Mouse (Mus musculus) MEL (cell line): ENCODE data around the gene Gstp2. TPM values are rescaled to one million over a fixed set of nuclear protein-coding genes. Genes with fewer than 3 reads are reported as not detected.

Source experiments
- polyA plus RNA-seq, 2 experiments: library from polyadenylated mRNA; stranded (reverse) in 1 of 2; unstranded in 1 of 2; fragments of >175 nt in 1 of 2; fragments of >200 nt in 1 of 2; gene quantifications; 2 replicates each; pipeline versions ENCODE4 v1.2.1 to v1.2.4; 2012; ENCODE audit warnings: low replicate concordance in 2 of 2, low read depth in 1 of 2; ENCODE audit not compliant: insufficient read length in 2 of 2, insufficient read depth in 1 of 2, missing spikeins in 1 of 2
- total RNA-seq: library from RNA; depleted of rRNA; stranded (reverse); fragments of 300-350 nt; gene quantifications from 2 replicates; pipeline ENCODE4 v1.2.3, GENCODE M21; 2012; rRNA removed

The Gstp2 gene
- total and polyA plus RNA-seq, 3 experiments = 0.65 to 7.4 TPM; not detected in 1

Other genes starting within 250 kb of the Gstp2 start
Only the 30 nearest of the 33 such genes appear.
- gene Tcirg1, start 138.9 kb downstream of the Gstp2 start, total RNA-seq = 17.0 and 21.4 TPM in 2 replicates
- gene Tcirg1, start 138.9 kb downstream of the Gstp2 start, polyA plus RNA-seq = 10 to 100 TPM in 1 of 2 experiments, not detected in 1; 32.6 TPM
- 204 and 205 TPM in 2 replicates for gene Ndufs8, start 133.2 kb downstream of the Gstp2 start, total RNA-seq
- gene Ndufs8, start 133.2 kb downstream of the Gstp2 start, polyA plus RNA-seq = 100 to 1,000 TPM in 1 of 2 experiments, not detected in 1; 243 TPM
- 0.07 and 0.08 TPM in 2 replicates for gene Aldh3b1, start 116.2 kb downstream of the Gstp2 start, total RNA-seq
- under 1 TPM in 1 of 2 experiments, not detected in 1; 0.10 TPM for gene Aldh3b1, start 116.2 kb downstream of the Gstp2 start, polyA plus RNA-seq
- 4.3 and 4.7 TPM in 2 replicates for gene Unc93b1, start 110.8 kb downstream of the Gstp2 start, total RNA-seq
- 1 to 10 TPM in 1 of 2 experiments, not detected in 1; 8.2 TPM for gene Unc93b1, start 110.8 kb downstream of the Gstp2 start, polyA plus RNA-seq
- gene Aldh3b3, start 87.4 kb downstream of the Gstp2 start, total RNA-seq = not detected in 2 replicates
- gene Aldh3b3, start 87.4 kb downstream of the Gstp2 start, polyA plus RNA-seq = not detected
- gene Aldh3b2, start 73.7 kb downstream of the Gstp2 start, total RNA-seq = not detected in 2 replicates
- gene Aldh3b2, start 73.7 kb downstream of the Gstp2 start, polyA plus RNA-seq = not detected
- gene Acy3, start 59.5 kb downstream of the Gstp2 start, total RNA-seq = 3.3 and 5.9 TPM in 2 replicates
- gene Acy3, start 59.5 kb downstream of the Gstp2 start, polyA plus RNA-seq = 10 to 100 TPM in 1 of 2 experiments, not detected in 1; 12.1 TPM
- gene Tbx10, start 53.3 kb downstream of the Gstp2 start, total RNA-seq = not detected in 2 replicates
- not detected for gene Tbx10, start 53.3 kb downstream of the Gstp2 start, polyA plus RNA-seq
- 64.8 and 71.5 TPM in 2 replicates for gene Nudt8, start 45.4 kb downstream of the Gstp2 start, total RNA-seq
- 10 to 100 TPM in 1 of 2 experiments, not detected in 1; 58.1 TPM for gene Nudt8, start 45.4 kb downstream of the Gstp2 start, polyA plus RNA-seq
- gene Gm49405, start 45.4 kb downstream of the Gstp2 start, total RNA-seq = 1.8 and 3.6 TPM in 2 replicates
- gene Gm49405, start 45.4 kb downstream of the Gstp2 start, polyA plus RNA-seq = 1 to 10 TPM in 1 of 2 experiments, not detected in 1; 5.7 TPM
- 6.8 and 9.9 TPM in 2 replicates for gene Doc2g, start 42.7 kb downstream of the Gstp2 start, total RNA-seq
- 10 to 100 TPM in 1 of 2 experiments, not detected in 1; 16.0 TPM for gene Doc2g, start 42.7 kb downstream of the Gstp2 start, polyA plus RNA-seq
- 235 and 267 TPM in 2 replicates for gene Ndufv1, start 33.2 kb downstream of the Gstp2 start, total RNA-seq
- gene Ndufv1, start 33.2 kb downstream of the Gstp2 start, polyA plus RNA-seq = 100 to 1,000 TPM in 1 of 2 experiments, not detected in 1; 218 TPM
- 251 and 270 TPM in 2 replicates for gene Gstp1, start 8.0 kb downstream of the Gstp2 start, total RNA-seq
- gene Gstp1, start 8.0 kb downstream of the Gstp2 start, polyA plus RNA-seq = 100 to 1,000 TPM in 1 of 2 experiments, not detected in 1; 369 TPM
- gene Gstp3, start 13.5 kb upstream of the Gstp2 start, total RNA-seq = not detected in 2 replicates
- gene Gstp3, start 13.5 kb upstream of the Gstp2 start, polyA plus RNA-seq = under 1 TPM in 1 of 2 experiments, not detected in 1; 0.84 TPM
- gene Cabp2, start 35.6 kb upstream of the Gstp2 start, total RNA-seq = not detected in 2 replicates
- gene Cabp2, start 35.6 kb upstream of the Gstp2 start, polyA plus RNA-seq = under 1 TPM in 1 of 2 experiments, not detected in 1; 0.14 TPM
- gene Cdk2ap2, start 51.2 kb upstream of the Gstp2 start, total RNA-seq = 53.4 and 53.5 TPM in 2 replicates
- 10 to 100 TPM in 1 of 2 experiments, not detected in 1; 97.6 TPM for gene Cdk2ap2, start 51.2 kb upstream of the Gstp2 start, polyA plus RNA-seq
- gene Pitpnm1, start 54.0 kb upstream of the Gstp2 start, total RNA-seq = 18.4 and 25.3 TPM in 2 replicates
- 10 to 100 TPM in 1 of 2 experiments, not detected in 1; 51.2 TPM for gene Pitpnm1, start 54.0 kb upstream of the Gstp2 start, polyA plus RNA-seq
- 37.8 and 40.0 TPM in 2 replicates for gene Aip, start 79.8 kb upstream of the Gstp2 start, total RNA-seq
- gene Aip, start 79.8 kb upstream of the Gstp2 start, polyA plus RNA-seq = 100 to 1,000 TPM in 1 of 2 experiments, not detected in 1; 101 TPM
- gene Gpr152, start 93.8 kb upstream of the Gstp2 start, total RNA-seq = not detected in 2 replicates
- gene Gpr152, start 93.8 kb upstream of the Gstp2 start, polyA plus RNA-seq = under 1 TPM in 1 of 2 experiments, not detected in 1; 0.03 TPM
- 0.08 and 0.13 TPM in 2 replicates for gene Cabp4, start 98.0 kb upstream of the Gstp2 start, total RNA-seq
- gene Cabp4, start 98.0 kb upstream of the Gstp2 start, polyA plus RNA-seq = under 1 TPM in 1 of 2 experiments, not detected in 1; 0.24 TPM
- 54.1 and 55.5 TPM in 2 replicates for gene Coro1b, start 102.6 kb upstream of the Gstp2 start, total RNA-seq
- gene Coro1b, start 102.6 kb upstream of the Gstp2 start, polyA plus RNA-seq = 100 to 1,000 TPM in 1 of 2 experiments, not detected in 1; 111 TPM
- 75.7 and 80.3 TPM in 2 replicates for gene Ptprcap, start 107.6 kb upstream of the Gstp2 start, total RNA-seq
- 10 to 100 TPM in 1 of 2 experiments, not detected in 1; 67.9 TPM for gene Ptprcap, start 107.6 kb upstream of the Gstp2 start, polyA plus RNA-seq
- gene Rps6kb2, start 117.3 kb upstream of the Gstp2 start, total RNA-seq = 7.4 and 8.7 TPM in 2 replicates
- 10 to 100 TPM in 1 of 2 experiments, not detected in 1; 19.8 TPM for gene Rps6kb2, start 117.3 kb upstream of the Gstp2 start, polyA plus RNA-seq
- 0.39 and 0.81 TPM in 2 replicates for gene Carns1, start 129.5 kb upstream of the Gstp2 start, total RNA-seq
- gene Carns1, start 129.5 kb upstream of the Gstp2 start, polyA plus RNA-seq = under 1 TPM in 1 of 2 experiments, not detected in 1; 0.63 TPM
- gene Tbc1d10c, start 145.3 kb upstream of the Gstp2 start, total RNA-seq = 14.0 and 15.2 TPM in 2 replicates
- gene Tbc1d10c, start 145.3 kb upstream of the Gstp2 start, polyA plus RNA-seq = 10 to 100 TPM in 1 of 2 experiments, not detected in 1; 15.5 TPM
- gene Ppp1ca, start 146.0 kb upstream of the Gstp2 start, total RNA-seq = 437 and 453 TPM in 2 replicates
- gene Ppp1ca, start 146.0 kb upstream of the Gstp2 start, polyA plus RNA-seq = 100 to 1,000 TPM; 455 to 505 TPM
- gene Rad9a, start 155.6 kb upstream of the Gstp2 start, total RNA-seq = 20.5 and 21.3 TPM in 2 replicates
- gene Rad9a, start 155.6 kb upstream of the Gstp2 start, polyA plus RNA-seq = 10 to 100 TPM in 1 of 2 experiments, not detected in 1; 37.9 TPM
- gene Clcf1, start 168.2 kb upstream of the Gstp2 start, total RNA-seq = 0.13 and 0.42 TPM in 2 replicates
- 1 to 10 TPM in 1 of 2 experiments, not detected in 1; 2.3 TPM for gene Clcf1, start 168.2 kb upstream of the Gstp2 start, polyA plus RNA-seq
- gene AC109138.7, start 168.3 kb upstream of the Gstp2 start, total RNA-seq = not detected in 2 replicates
- gene AC109138.7, start 168.3 kb upstream of the Gstp2 start, polyA plus RNA-seq = not detected
- gene Pold4, start 185.9 kb upstream of the Gstp2 start, total RNA-seq = 18.5 and 21.1 TPM in 2 replicates
- 10 to 100 TPM in 1 of 2 experiments, not detected in 1; 40.4 TPM for gene Pold4, start 185.9 kb upstream of the Gstp2 start, polyA plus RNA-seq